Mouse (Mus musculus): ENCODE results near the gene Eif2d.
"Not testable (repeated sequence)": the region's sequence is repeated elsewhere in the genome, so short reads cannot be mapped to it uniquely, and the experiment has no call there.

The Eif2d gene

GRCm38 (mm10) chr1:131139102-131140095 is 13.6 kb upstream of the Eif2d start:
- no peak for DNase-seq

- DNase-seq = no peak
Observed at GRCm38 (mm10) chr1:131141449-131141848, 11.5 kb upstream of the Eif2d start.

GRCm38 (mm10) chr1:131142472-131142871 is 10.5 kb upstream of the Eif2d start:
- DNase-seq = no peak

GRCm38 (mm10) chr1:131145222-131145621 is 7.8 kb upstream of the Eif2d start:
- DNase-seq = not testable (repeated sequence)

GRCm38 (mm10) chr1:131146181-131146614 is 6.8 kb upstream of the Eif2d start:
- DNase-seq = no peak

GRCm38 (mm10) chr1:131149496-131149895 is 3.5 kb upstream of the Eif2d start:
- DNase-seq = no peak

- peak; percentile 62 for DNase-seq
Observed at GRCm38 (mm10) chr1:131155456-131155855, 2.5 kb downstream of the Eif2d start.

- DNase-seq = not testable (repeated sequence)
Observed at GRCm38 (mm10) chr1:131159573-131160327, 6.8 kb downstream of the Eif2d start.

- DNase-seq = no peak
Observed at GRCm38 (mm10) chr1:131161091-131161490, 8.1 kb downstream of the Eif2d start.

- no peak for DNase-seq
Observed at GRCm38 (mm10) chr1:131164427-131164826, 11.4 kb downstream of the Eif2d start.

GRCm38 (mm10) chr1:131167612-131168011 is 14.6 kb downstream of the Eif2d start:
- DNase-seq = no peak

GRCm38 (mm10) chr1:131173001-131173400 is 20.0 kb downstream of the Eif2d start:
- DNase-seq = no peak

- no peak for DNase-seq
Observed at GRCm38 (mm10) chr1:131173809-131174208, 20.8 kb downstream of the Eif2d start.

GRCm38 (mm10) chr1:131174299-131174861 is 21.4 kb downstream of the Eif2d start:
- no peak for DNase-seq

GRCm38 (mm10) chr1:131175189-131175588 is 22.2 kb downstream of the Eif2d start:
- no peak for DNase-seq

GRCm38 (mm10) chr1:131175819-131176218 is 22.8 kb downstream of the Eif2d start:
- no peak for DNase-seq

GRCm38 (mm10) chr1:131177249-131177648 is 24.3 kb downstream of the Eif2d start:
- DNase-seq = no peak

GRCm38 (mm10) chr1:131178083-131178482 is 25.1 kb downstream of the Eif2d start:
- no peak for DNase-seq

GRCm38 (mm10) chr1:131180386-131180785 is 27.4 kb downstream of the Eif2d start:
- DNase-seq = no peak

GRCm38 (mm10) chr1:131181642-131182527 is 28.9 kb downstream of the Eif2d start:
- DNase-seq = peak; percentile 78

GRCm38 (mm10) chr1:131183201-131183600 is 30.2 kb downstream of the Eif2d start:
- no peak for DNase-seq

All from liver (tissue).